Mouse (Mus musculus) neural tube, embryonic 11.5 days (tissue): ENCODE results near the gene Nup205. TPM values are rescaled to one million over a fixed set of nuclear protein-coding genes. Genes with fewer than 3 reads are reported as not detected.

Experiments
- ATAC-seq: fragments of 200-750 bp; cut with Nextera tagmentation; 2 replicates; pipeline ENCODE4 v1.8.0; 2017; ENCODE audit warnings: moderate number of reproducible peaks, mild to moderate bottlenecking, moderate TSS enrichment, moderate library complexity; ENCODE audit not compliant: insufficient read depth, low FRiP score, low TSS enrichment
- DNase-seq: peaks from one replicate; pipeline ENCODE4 v3.0.0-alpha.2; 2015; ENCODE audit warnings: low spot score
- H3K27ac ChIP-seq: fragments of 300-500 bp; sonication (generic); 2 replicates; pipeline ENCODE4 v1.5.1; 2014; ENCODE audit warnings: low read depth, mild to moderate bottlenecking, low read length
- H3K27me3 ChIP-seq: fragments of 300-500 bp; sonication (generic); 2 replicates; pipeline ENCODE4 v1.6.1; 2014; ENCODE audit warnings: mild to moderate bottlenecking, low read length, mixed read lengths; ENCODE audit not compliant: control insufficient read depth, insufficient read depth
- H3K36me3 ChIP-seq: fragments of 300-500 bp; sonication (generic); 2 replicates; pipeline ENCODE4 v1.6.1; 2014; ENCODE audit warnings: mild to moderate bottlenecking, low read length, moderate library complexity, mixed read lengths; ENCODE audit not compliant: control insufficient read depth, insufficient read depth
- H3K4me1 ChIP-seq: fragments of 300-500 bp; sonication (generic); 2 replicates; pipeline ENCODE4 v1.6.1; 2014; ENCODE audit warnings: low read length, mixed read lengths; ENCODE audit not compliant: control insufficient read depth, insufficient read depth
- H3K4me2 ChIP-seq: fragments of 300-500 bp; sonication (generic); 2 replicates; pipeline ENCODE4 v1.6.1; 2014; ENCODE audit warnings: low read depth, mild to moderate bottlenecking, moderate library complexity
- H3K4me3 ChIP-seq: fragments of 300-500 bp; sonication (generic); 2 replicates; pipeline ENCODE4 v1.5.1; 2014; ENCODE audit warnings: low read depth, low read length
- H3K9ac ChIP-seq: fragments of 300-500 bp; sonication (generic); 2 replicates; pipeline ENCODE4 v1.6.1; 2014; ENCODE audit warnings: mild to moderate bottlenecking, low read length
- H3K9me3 ChIP-seq: fragments of 300-500 bp; sonication (generic); 2 replicates; pipeline ENCODE4 v1.6.1; 2016; ENCODE audit warnings: low read length; ENCODE audit not compliant: control insufficient read depth
- WGBS: fragments of 180-500 bp; shearing (Covaris S2); extraction: QIAGEN DNeasy Blood & Tissue Kit; methylation state at CpG from one replicate; pipeline ENCODE4 v1.1.7; 2014; 5-methylcytosine and 5-hydroxymethylcytosine counted together
- polyA plus RNA-seq: library from polyadenylated mRNA; unstranded; fragments of >200 nt; fragmentation: Nextera tagmentation; extraction: Ambion mirVana; gene quantifications from 2 replicates; pipeline ENCODE4 v1.2.1, GENCODE M21; 2014

Gene Nup205
- polyA plus RNA-seq, 1 experiment from 2014 or later: 55.7 TPM

GRCm38 (mm10) chr6:35254136-35254904 is 77.1 kb downstream of the Nup205 start:
- Histone ChIP-seq H3K36me3 (no peaks in the 10 kb centered on the region), H3K27me3 (no peaks in the 10 kb centered on the region), H3K4me1 (peaks cover 11% of the 10 kb centered on the region), H3K9ac (no peak overlapping the region), H3K9me3 (no peaks in the 10 kb centered on the region), H3K27ac (no peak overlapping the region), H3K4me2 (peak overlapping the region; percentile 13; the same call in 1 of the 2 replicates), H3K4me3 (peak overlapping the region; percentile 64; the same call in 1 of the 2 replicates)
- WGBS: 62% methylated on average over 9 of the region's 9 CpGs
- no peak for ATAC-seq
- DNase-seq: no peak

- H3K9me3 ChIP-seq: no peaks in the 10 kb centered on the region
- no peak overlapping the region for H3K4me3 ChIP-seq
- no peaks in the 10 kb centered on the region for H3K27me3 ChIP-seq
- no peak for DNase-seq
- no peaks in the 10 kb centered on the region for H3K36me3 ChIP-seq
- H3K27ac ChIP-seq: no peak overlapping the region
- 0 out of 2 replicates have a peak overlapping the region, but pooled peaks have one; percentile 13 for H3K4me2 ChIP-seq
- peaks cover 11% of the 10 kb centered on the region for H3K4me1 ChIP-seq
- no peak overlapping the region for H3K9ac ChIP-seq
- WGBS: 83% methylated on average over 12 of the region's 12 CpGs
- ATAC-seq: no peak
Observed at GRCm38 (mm10) chr6:35255017-35255416, 77.8 kb downstream of the Nup205 start.

DNA sequence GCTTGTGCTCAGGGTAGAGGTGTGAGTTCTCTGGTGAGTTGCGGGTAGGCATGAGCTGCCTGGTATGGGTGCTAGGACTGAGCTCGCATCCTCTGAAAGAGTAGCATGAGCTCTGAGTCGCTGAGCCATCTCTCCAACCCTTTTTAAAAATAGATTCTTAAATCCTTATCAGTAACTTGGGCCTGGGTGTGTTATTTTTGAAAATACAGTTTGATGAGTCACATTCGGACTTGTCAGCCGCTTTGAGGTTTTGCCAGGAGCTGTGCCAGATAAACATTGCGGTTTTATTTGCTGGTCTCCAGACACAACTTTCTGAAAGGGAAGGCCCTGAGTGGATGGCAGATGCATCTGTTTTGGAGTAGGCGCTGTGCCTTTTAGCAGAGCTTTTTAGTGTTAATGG is 79.5 kb downstream of the Nup205 start:
- WGBS: 89% methylated on average over 7 of the region's 7 CpGs
- Histone ChIP-seq H3K27me3 (no peaks in the 10 kb centered on the region), H3K9me3 (no peaks in the 10 kb centered on the region), H3K4me1 (peaks cover 11% of the 10 kb centered on the region), H3K36me3 (0 out of 2 replicates have a peak, but pooled peaks cover 2% of the 10 kb centered on the region), H3K9ac (no peak overlapping the region), H3K4me3 (no peak overlapping the region), H3K27ac (no peak overlapping the region), H3K4me2 (no peak overlapping the region)
- DNase-seq (no peak), ATAC-seq (no peak)

- WGBS: 94% methylated on average over 13 of the region's 13 CpGs
- Histone ChIP-seq H3K27ac (no peak overlapping the region), H3K4me3 (no peak overlapping the region)
Observed at GRCm38 (mm10) chr6:35257626-35258190, 80.5 kb downstream of the Nup205 start.

DNA sequence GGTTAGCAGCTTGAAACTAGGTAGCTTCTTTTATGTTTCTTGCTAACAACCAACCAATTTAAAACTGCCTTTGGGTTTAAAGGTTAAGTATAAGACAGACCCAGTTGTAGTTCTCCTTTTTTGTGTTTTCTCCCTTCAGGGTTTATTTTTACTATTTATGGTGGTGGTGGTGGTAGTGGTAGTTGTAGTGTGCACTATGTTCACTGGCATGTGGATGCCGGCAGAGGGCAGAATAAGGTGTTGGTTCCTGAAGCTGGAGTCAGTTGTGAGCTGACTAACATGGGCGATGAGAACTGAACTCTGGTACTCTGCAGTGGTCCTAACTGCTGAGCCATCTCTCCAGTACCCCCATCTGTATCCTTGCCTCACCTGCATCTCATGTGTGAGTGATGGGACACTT is 81.7 kb downstream of the Nup205 start:
- Histone ChIP-seq H3K4me2 (no peak overlapping the region), H3K4me3 (no peak overlapping the region), H3K27ac (no peak overlapping the region), H3K4me1 (peaks cover 4% of the 10 kb centered on the region; the same call in 1 of the 2 replicates), H3K9me3 (no peaks in the 10 kb centered on the region), H3K27me3 (no peaks in the 10 kb centered on the region), H3K36me3 (0 out of 2 replicates have a peak, but pooled peaks cover 4% of the 10 kb centered on the region), H3K9ac (no peak overlapping the region)
- ATAC-seq (no peak), DNase-seq (no peak)
- 95% methylated on average over 2 of the region's 2 CpGs for WGBS

More at GRCm38 (mm10) chr6:35257626-35258190, 80.5 kb downstream of the Nup205 start:
- no peak overlapping the region for H3K4me2 ChIP-seq
- H3K4me1 ChIP-seq: peaks cover 11% of the 10 kb centered on the region
- ATAC-seq (no peak), DNase-seq (no peak)
- H3K36me3 ChIP-seq: 0 out of 2 replicates have a peak, but pooled peaks cover 4% of the 10 kb centered on the region
- no peaks in the 10 kb centered on the region for H3K9me3 ChIP-seq
- H3K9ac ChIP-seq: no peak overlapping the region
- H3K27me3 ChIP-seq: no peaks in the 10 kb centered on the region

- DNase-seq (no peak), ATAC-seq (no peak)
- 0 out of 2 replicates have a peak, but pooled peaks cover 4% of the 10 kb centered on the region for H3K36me3 ChIP-seq
- no peaks in the 10 kb centered on the region for H3K9me3 ChIP-seq
- no peak overlapping the region for H3K4me3 ChIP-seq
- H3K4me1 ChIP-seq: 0 out of 2 replicates have a peak, but pooled peaks cover 3% of the 10 kb centered on the region
- no peaks in the 10 kb centered on the region for H3K27me3 ChIP-seq
- no peak overlapping the region for H3K9ac ChIP-seq
- H3K27ac ChIP-seq: no peak overlapping the region
- no peak overlapping the region for H3K4me2 ChIP-seq
- WGBS: 88% methylated on average over 5 of the region's 5 CpGs
Observed at GRCm38 (mm10) chr6:35259526-35259925, 82.3 kb downstream of the Nup205 start.

GRCm38 (mm10) chr6:35260531-35260930 is 83.3 kb downstream of the Nup205 start:
- Histone ChIP-seq H3K9ac (no peak overlapping the region), H3K27me3 (no peaks in the 10 kb centered on the region), H3K27ac (no peak overlapping the region), H3K4me1 (no peaks in the 10 kb centered on the region), H3K36me3 (0 out of 2 replicates have a peak, but pooled peaks cover 4% of the 10 kb centered on the region), H3K9me3 (no peaks in the 10 kb centered on the region), H3K4me2 (no peak overlapping the region), H3K4me3 (no peak overlapping the region)
- WGBS: 87% methylated on average over 7 of the region's 7 CpGs
- DNase-seq: no peak
- no peak for ATAC-seq

DNA sequence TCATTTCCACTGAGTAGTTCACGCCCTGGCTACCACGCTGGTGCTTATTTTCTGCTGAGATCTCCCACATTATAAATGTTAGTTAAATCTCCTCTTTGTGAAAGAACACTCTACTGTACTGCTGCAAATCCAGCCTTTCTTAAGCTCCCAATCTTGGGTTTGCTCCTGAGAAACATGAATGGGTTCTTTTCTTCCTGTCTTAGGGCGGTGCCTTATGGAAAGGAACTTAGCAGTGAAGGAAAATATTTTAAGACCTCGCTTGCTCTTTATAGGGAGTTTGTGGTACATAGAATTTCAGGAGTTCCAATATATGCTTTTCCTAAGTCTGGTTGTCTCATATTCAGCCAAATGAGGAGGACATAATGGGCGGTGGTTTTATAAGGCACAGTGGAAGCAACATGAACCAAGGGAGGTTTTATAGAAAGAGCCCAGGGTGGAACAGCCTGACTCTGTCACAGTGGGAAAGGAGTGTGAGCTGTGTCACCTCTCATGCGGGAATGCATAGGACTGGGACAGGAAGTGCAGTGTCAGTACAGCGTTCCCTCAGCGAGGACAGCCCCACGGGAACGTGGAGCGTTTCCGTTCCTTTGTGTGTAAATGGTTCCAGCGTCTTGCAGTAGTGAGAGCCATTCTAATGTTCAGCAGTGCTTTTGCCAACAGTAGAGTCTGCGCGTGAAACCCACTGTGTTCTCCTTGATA is 88.5 kb downstream of the Nup205 start:
- 93% methylated on average over 15 of the region's 15 CpGs for WGBS
- DNase-seq (no peak), ATAC-seq (no peak)

More for the DNA sequence above, 88.5 kb downstream of the Nup205 start:
- H3K4me2 ChIP-seq: no peak overlapping the region
- no peak overlapping the region for H3K9ac ChIP-seq
- 0 out of 2 replicates have a peak, but pooled peaks cover 4% of the 10 kb centered on the region for H3K36me3 ChIP-seq
- H3K27ac ChIP-seq: no peak overlapping the region
- no peaks in the 10 kb centered on the region for H3K9me3 ChIP-seq
- no peaks in the 10 kb centered on the region for H3K4me1 ChIP-seq
- no peak overlapping the region for H3K4me3 ChIP-seq
- H3K27me3 ChIP-seq: no peaks in the 10 kb centered on the region
